Mouse (Mus musculus) lung, postnatal 0 days (tissue): ENCODE results near the gene Slc44a1.

ENCODE experiments used
- CTCF ChIP-seq: IDR thresholded peaks from 2 replicates; pipeline ENCODE4 v1.5.1; 2016; ENCODE audit warnings: antibody characterized with exemption, mild to moderate bottlenecking
- EP300 ChIP-seq: IDR thresholded peaks from 2 replicates; pipeline ENCODE4 v1.6.1; 2016; ENCODE audit warnings: antibody characterized with exemption, mild to moderate bottlenecking, control low read depth

GRCm38 (mm10) chr4:53617968-53618367, 177.8 kb downstream of the Slc44a1 start:
- TF ChIP-seq CTCF (no peak), EP300 (no peak)
